Mouse (Mus musculus): ENCODE results near the gene Tnfrsf23. TPM values are rescaled to one million over a fixed set of nuclear protein-coding genes. Genes with fewer than 3 reads are reported as not detected.

The Tnfrsf23 gene
- polyA plus RNA-seq (2014; fragmentation: Nextera tagmentation; extraction: Ambion mirVana) = 0.29 and 0.44 TPM in 2 replicates

GRCm38 (mm10) chr7:143685359-143686067 is at the start of gene Tnfrsf23:
Gene Tnfrsf23 (minus strand): TSS chr7:143685872.
- ATAC-seq (ENCODE audit: low FRiP score) (peak; percentile 78), DNase-seq (ENCODE audit: low spot score, missing footprints) (peak; percentile 91)
- 5% methylated on average over 35 of the region's 35 CpGs for WGBS
- Histone ChIP-seq H3K9me3 (ENCODE audit: control insufficient read depth, low read length) (no peaks in the 10 kb centered on the region), H3K36me3 (ENCODE audit: control insufficient read depth, insufficient read depth, low read length) (no peaks in the 10 kb centered on the region), H3K4me2 (peak within 1 kb of the TSS; percentile 80), H3K4me3 (ENCODE audit: low read depth, low read length) (peak within 1 kb of the TSS; percentile 35), H3K9ac (ENCODE audit: low read length) (no peak within 1 kb of the TSS; the same call in 1 of the 2 replicates), H3K4me1 (ENCODE audit: control insufficient read depth, insufficient read depth, low read length) (no peaks in the 10 kb centered on the region), H3K27me3 (ENCODE audit: control insufficient read depth, insufficient read depth, low read length) (no peaks in the 10 kb centered on the region), H3K27ac (ENCODE audit: low read depth, low read length) (no peak within 1 kb of the TSS)

- H3K4me2 ChIP-seq = no peak overlapping the region
Observed at GRCm38 (mm10) chr7:143733746-143734145, 48.1 kb upstream of the Tnfrsf23 start.

GRCm38 (mm10) chr7:143729886-143730285 is 44.2 kb upstream of the Tnfrsf23 start:
- WGBS = 82% methylated on average over 10 of the region's 10 CpGs
- ATAC-seq (ENCODE audit: low FRiP score) = no peak
- H3K36me3 ChIP-seq (ENCODE audit: control insufficient read depth, insufficient read depth, low read length) = no peaks in the 10 kb centered on the region
- DNase-seq (ENCODE audit: low spot score, missing footprints) = no peak
- no peak overlapping the region for H3K4me2 ChIP-seq
- no peak overlapping the region for H3K9ac ChIP-seq (ENCODE audit: low read length)
- H3K9me3 ChIP-seq (ENCODE audit: control insufficient read depth, low read length) = no peaks in the 10 kb centered on the region
- no peak overlapping the region for H3K4me3 ChIP-seq (ENCODE audit: low read depth, low read length)
- H3K4me1 ChIP-seq (ENCODE audit: control insufficient read depth, insufficient read depth, low read length) = no peaks in the 10 kb centered on the region
- no peaks in the 10 kb centered on the region for H3K27me3 ChIP-seq (ENCODE audit: control insufficient read depth, insufficient read depth, low read length)
- H3K27ac ChIP-seq (ENCODE audit: low read depth, low read length) = no peak overlapping the region

More at GRCm38 (mm10) chr7:143733746-143734145, 48.1 kb upstream of the Tnfrsf23 start:
- ATAC-seq (ENCODE audit: low FRiP score) (no peak), DNase-seq (ENCODE audit: low spot score, missing footprints) (no peak)
- Histone ChIP-seq H3K4me1 (ENCODE audit: control insufficient read depth, insufficient read depth, low read length) (peaks cover 3% of the 10 kb centered on the region), H3K9ac (ENCODE audit: low read length) (no peak overlapping the region), H3K36me3 (ENCODE audit: control insufficient read depth, insufficient read depth, low read length) (no peaks in the 10 kb centered on the region), H3K27me3 (ENCODE audit: control insufficient read depth, insufficient read depth, low read length) (no peaks in the 10 kb centered on the region), H3K9me3 (ENCODE audit: control insufficient read depth, low read length) (no peaks in the 10 kb centered on the region), H3K4me3 (ENCODE audit: low read depth, low read length) (no peak overlapping the region), H3K27ac (ENCODE audit: low read depth, low read length) (no peak overlapping the region)
- 90% methylated on average over 4 of the region's 4 CpGs for WGBS

GRCm38 (mm10) chr7:143726396-143726795 is 40.7 kb upstream of the Tnfrsf23 start:
- WGBS = 76% methylated on average over 4 of the region's 4 CpGs
- no peaks in the 10 kb centered on the region for H3K27me3 ChIP-seq (ENCODE audit: control insufficient read depth, insufficient read depth, low read length)
- H3K4me1 ChIP-seq (ENCODE audit: control insufficient read depth, insufficient read depth, low read length) = no peaks in the 10 kb centered on the region
- no peaks in the 10 kb centered on the region for H3K9me3 ChIP-seq (ENCODE audit: control insufficient read depth, low read length)
- no peak overlapping the region for H3K4me3 ChIP-seq (ENCODE audit: low read depth, low read length)
- H3K4me2 ChIP-seq = no peak overlapping the region
- no peak overlapping the region for H3K27ac ChIP-seq (ENCODE audit: low read depth, low read length)
- no peak overlapping the region for H3K9ac ChIP-seq (ENCODE audit: low read length)
- no peaks in the 10 kb centered on the region for H3K36me3 ChIP-seq (ENCODE audit: control insufficient read depth, insufficient read depth, low read length)
- ATAC-seq (ENCODE audit: low FRiP score) (no peak), DNase-seq (ENCODE audit: low spot score, missing footprints) (no peak)

GRCm38 (mm10) chr7:143723841-143724240 is 38.2 kb upstream of the Tnfrsf23 start:
- Histone ChIP-seq H3K4me1 (ENCODE audit: control insufficient read depth, insufficient read depth, low read length) (peaks cover 6% of the 10 kb centered on the region; the same call in 1 of the 2 replicates), H3K9me3 (ENCODE audit: control insufficient read depth, low read length) (no peaks in the 10 kb centered on the region), H3K36me3 (ENCODE audit: control insufficient read depth, insufficient read depth, low read length) (no peaks in the 10 kb centered on the region), H3K4me2 (no peak overlapping the region), H3K4me3 (ENCODE audit: low read depth, low read length) (no peak overlapping the region), H3K27me3 (ENCODE audit: control insufficient read depth, insufficient read depth, low read length) (no peaks in the 10 kb centered on the region), H3K27ac (ENCODE audit: low read depth, low read length) (no peak overlapping the region), H3K9ac (ENCODE audit: low read length) (no peak overlapping the region)
- DNase-seq (ENCODE audit: low spot score, missing footprints) (no peak), ATAC-seq (ENCODE audit: low FRiP score) (no peak)
- WGBS = 92% methylated on average over 4 of the region's 4 CpGs

GRCm38 (mm10) chr7:143722646-143723045 is 37.0 kb upstream of the Tnfrsf23 start:
- H3K9me3 ChIP-seq (ENCODE audit: control insufficient read depth, low read length) = no peaks in the 10 kb centered on the region
- no peak for DNase-seq (ENCODE audit: low spot score, missing footprints)
- ATAC-seq (ENCODE audit: low FRiP score) = no peak
- no peaks in the 10 kb centered on the region for H3K36me3 ChIP-seq (ENCODE audit: control insufficient read depth, insufficient read depth, low read length)
- no peak overlapping the region for H3K4me2 ChIP-seq
- H3K4me1 ChIP-seq (ENCODE audit: control insufficient read depth, insufficient read depth, low read length) = peaks cover 6% of the 10 kb centered on the region; the same call in 1 of the 2 replicates
- WGBS = 82% methylated on average over 5 of the region's 5 CpGs
- no peak overlapping the region for H3K27ac ChIP-seq (ENCODE audit: low read depth, low read length)
- H3K4me3 ChIP-seq (ENCODE audit: low read depth, low read length) = no peak overlapping the region
- H3K9ac ChIP-seq (ENCODE audit: low read length) = no peak overlapping the region
- no peaks in the 10 kb centered on the region for H3K27me3 ChIP-seq (ENCODE audit: control insufficient read depth, insufficient read depth, low read length)

- Histone ChIP-seq H3K27me3 (ENCODE audit: control insufficient read depth, insufficient read depth, low read length) (no peaks in the 10 kb centered on the region), H3K9ac (ENCODE audit: low read length) (no peak overlapping the region), H3K36me3 (ENCODE audit: control insufficient read depth, insufficient read depth, low read length) (no peaks in the 10 kb centered on the region), H3K4me2 (no peak overlapping the region), H3K4me3 (ENCODE audit: low read depth, low read length) (no peak overlapping the region), H3K4me1 (ENCODE audit: control insufficient read depth, insufficient read depth, low read length) (peaks cover 8% of the 10 kb centered on the region; the same call in 1 of the 2 replicates), H3K27ac (ENCODE audit: low read depth, low read length) (no peak overlapping the region), H3K9me3 (ENCODE audit: control insufficient read depth, low read length) (no peaks in the 10 kb centered on the region)
- ATAC-seq (ENCODE audit: low FRiP score) (no peak), DNase-seq (ENCODE audit: low spot score, missing footprints) (no peak)
- WGBS = 80% methylated on average over 1 of the region's 1 CpGs
Observed at GRCm38 (mm10) chr7:143717811-143718210, 32.1 kb upstream of the Tnfrsf23 start.

GRCm38 (mm10) chr7:143713421-143713820 is 27.7 kb upstream of the Tnfrsf23 start:
- Histone ChIP-seq H3K9ac (ENCODE audit: low read length) (no peak overlapping the region), H3K36me3 (ENCODE audit: control insufficient read depth, insufficient read depth, low read length) (no peaks in the 10 kb centered on the region), H3K4me1 (ENCODE audit: control insufficient read depth, insufficient read depth, low read length) (0 out of 2 replicates have a peak, but pooled peaks cover 3% of the 10 kb centered on the region), H3K27ac (ENCODE audit: low read depth, low read length) (no peak overlapping the region), H3K4me2 (no peak overlapping the region), H3K4me3 (ENCODE audit: low read depth, low read length) (no peak overlapping the region), H3K27me3 (ENCODE audit: control insufficient read depth, insufficient read depth, low read length) (no peaks in the 10 kb centered on the region), H3K9me3 (ENCODE audit: control insufficient read depth, low read length) (no peaks in the 10 kb centered on the region)
- 83% methylated on average over 4 of the region's 4 CpGs for WGBS
- DNase-seq (ENCODE audit: low spot score, missing footprints) (no peak), ATAC-seq (ENCODE audit: low FRiP score) (no peak)

GRCm38 (mm10) chr7:143712771-143713348 is 27.2 kb upstream of the Tnfrsf23 start:
- ATAC-seq (ENCODE audit: low FRiP score) (no peak), DNase-seq (ENCODE audit: low spot score, missing footprints) (no peak)
- WGBS = 91% methylated on average over 8 of the region's 8 CpGs

More at GRCm38 (mm10) chr7:143712771-143713348, 27.2 kb upstream of the Tnfrsf23 start:
- Histone ChIP-seq H3K36me3 (ENCODE audit: control insufficient read depth, insufficient read depth, low read length) (no peaks in the 10 kb centered on the region), H3K9ac (ENCODE audit: low read length) (no peak overlapping the region), H3K4me3 (ENCODE audit: low read depth, low read length) (no peak overlapping the region), H3K4me1 (ENCODE audit: control insufficient read depth, insufficient read depth, low read length) (0 out of 2 replicates have a peak, but pooled peaks cover 3% of the 10 kb centered on the region), H3K27me3 (ENCODE audit: control insufficient read depth, insufficient read depth, low read length) (no peaks in the 10 kb centered on the region), H3K27ac (ENCODE audit: low read depth, low read length) (no peak overlapping the region), H3K9me3 (ENCODE audit: control insufficient read depth, low read length) (no peaks in the 10 kb centered on the region), H3K4me2 (no peak overlapping the region)
